Mouse (Mus musculus) layer of hippocampus, adult 18-20 months (tissue): Measurements from ENCODE around the gene Olfr814. TPM values are rescaled to one million over a fixed set of nuclear protein-coding genes. Genes with fewer than 3 reads are reported as not detected.
"Not testable (repeated sequence)": the region's sequence is repeated elsewhere in the genome, so short reads cannot be mapped to it uniquely, and the experiment has no call there.

Experiments
- DNase-seq, 2 experiments: peaks; one replicate each; pipeline ENCODE4 v3.0.0; 2022; ENCODE audit warnings: low spot score in 2 of 2
- long read RNA-seq: library from polyadenylated mRNA; stranded (forward); transcript quantifications from one replicate; pipeline ENCODE4 v2.0.0, GENCODE M21; 2021
- total RNA-seq, 2 experiments: library from RNA; stranded (reverse); gene quantifications; 2 replicates each; pipeline ENCODE4 v1.2.3; 2021

The Olfr814 gene
- not detected for total RNA-seq
- long read RNA-seq, result 0 reads

GRCm38 (mm10) chr10:129879751-129880150, at the start of gene Olfr814:
Olfr814 (minus strand) TSS chr10:129879851.
- DNase-seq, result not testable (repeated sequence)

- DNase-seq, result no peak
These were observed 35.8 kb upstream of the Olfr814 start, which contains the start of gene Olfr816 for GRCm38 (mm10) chr10:129915497-129915896. Olfr816 (minus strand) TSS chr10:129915597.

- not testable (repeated sequence) for DNase-seq
These were observed 26.1 kb upstream of the Olfr814 start, which contains the start of gene Olfr815 for GRCm38 (mm10) chr10:129905767-129906166. Olfr815 (minus strand) TSS chr10:129905867.

- no peak for DNase-seq
These were observed 6.3 kb upstream of the Olfr814 start for GRCm38 (mm10) chr10:129885934-129886333.

GRCm38 (mm10) chr10:129885496-129885895, 5.8 kb upstream of the Olfr814 start:
- DNase-seq, result not testable (repeated sequence)

- no peak for DNase-seq
These were observed 24.6 kb downstream of the Olfr814 start, which contains the start of gene Olfr813 for GRCm38 (mm10) chr10:129855067-129855466. Olfr813 (plus strand) TSS chr10:129855367.

GRCm38 (mm10) chr10:129847343-129847742, 32.3 kb downstream of the Olfr814 start:
- no peak for DNase-seq

- no peak for DNase-seq
These were observed 33.7 kb downstream of the Olfr814 start, which contains the start of gene Olfr812 for GRCm38 (mm10) chr10:129845994-129846393. Olfr812 (minus strand) TSS chr10:129846094.

Other genes with a start within 250 kb of the Olfr814 start
- gene Olfr799, start 242.4 kb downstream of the Olfr814 start, total RNA-seq, result not detected
- gene Olfr800, start 222.2 kb downstream of the Olfr814 start, total RNA-seq, result not detected
- gene Olfr801, start 206.0 kb downstream of the Olfr814 start, total RNA-seq, result not detected
- gene Olfr802, start 191.7 kb downstream of the Olfr814 start, total RNA-seq, result not detected
- gene Olfr803, start 185.6 kb downstream of the Olfr814 start, total RNA-seq, result not detected
- not detected for gene Olfr804, start 176.6 kb downstream of the Olfr814 start, total RNA-seq
- gene Olfr805, start 150.5 kb downstream of the Olfr814 start, total RNA-seq, result not detected
- gene Olfr806, start 137.9 kb downstream of the Olfr814 start, total RNA-seq, result not detected
- not detected for gene Olfr807, start 122.1 kb downstream of the Olfr814 start, total RNA-seq
- gene Olfr808, start 114.4 kb downstream of the Olfr814 start, total RNA-seq, result not detected
- not detected for gene Olfr809, start 105.2 kb downstream of the Olfr814 start, total RNA-seq
- not detected for gene Olfr810, start 84.9 kb downstream of the Olfr814 start, total RNA-seq
- gene Olfr811, start 75.5 kb downstream of the Olfr814 start, total RNA-seq, result not detected
- not detected for gene Olfr812, start 33.8 kb downstream of the Olfr814 start, total RNA-seq
- not detected for gene Olfr813, start 24.5 kb downstream of the Olfr814 start, total RNA-seq
- not detected for gene Olfr815, start 26.0 kb upstream of the Olfr814 start, total RNA-seq
- not detected for gene Olfr816, start 35.7 kb upstream of the Olfr814 start, total RNA-seq
- gene Olfr818, start 69.2 kb upstream of the Olfr814 start, total RNA-seq, result not detected
- gene Olfr819, start 87.4 kb upstream of the Olfr814 start, total RNA-seq, result not detected
- gene Olfr247, start 96.3 kb upstream of the Olfr814 start, total RNA-seq, result not detected
- not detected for gene Gm10310, start 105.2 kb upstream of the Olfr814 start, total RNA-seq
- not detected for gene Olfr820, start 132.8 kb upstream of the Olfr814 start, total RNA-seq
- gene Olfr821, start 150.5 kb upstream of the Olfr814 start, total RNA-seq, result not detected
- gene Olfr822, start 191.4 kb upstream of the Olfr814 start, total RNA-seq, result not detected
- not detected for gene Olfr823, start 235.5 kb upstream of the Olfr814 start, total RNA-seq